Mouse (Mus musculus) ZHBTc4 (cell line): ENCODE results near the gene Zdhhc5.
"Not testable (repeated sequence)": the region's sequence is repeated elsewhere in the genome, so short reads cannot be mapped to it uniquely, and the experiment has no call there.

Experiments used
- DNase-seq: peaks from one replicate; pipeline ENCODE4 v3.0.0-alpha.2; 2011; ENCODE audit warnings: low read depth, low spot score

Gene Zdhhc5

DNA sequence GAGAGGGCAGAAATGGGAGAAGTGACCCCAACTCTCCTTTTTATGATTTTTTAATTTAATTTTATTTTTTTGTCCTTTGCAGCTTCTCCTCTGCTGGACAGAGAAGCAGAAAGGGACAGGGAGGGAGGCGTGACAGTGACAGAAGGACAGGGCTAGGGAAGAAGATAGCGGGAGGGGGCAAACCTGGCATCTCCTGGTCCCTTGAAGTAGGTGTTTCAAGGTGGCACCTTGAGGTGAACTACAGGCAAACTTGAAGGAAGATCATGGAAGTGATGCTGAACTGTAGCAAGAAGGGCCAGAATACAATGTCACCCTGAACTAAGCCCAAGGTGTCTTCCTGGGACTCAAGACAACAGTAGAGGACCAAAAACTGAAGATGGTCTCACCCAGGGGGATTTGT, 19.9 kb upstream of the Zdhhc5 start:
- DNase-seq, result no peak

DNA sequence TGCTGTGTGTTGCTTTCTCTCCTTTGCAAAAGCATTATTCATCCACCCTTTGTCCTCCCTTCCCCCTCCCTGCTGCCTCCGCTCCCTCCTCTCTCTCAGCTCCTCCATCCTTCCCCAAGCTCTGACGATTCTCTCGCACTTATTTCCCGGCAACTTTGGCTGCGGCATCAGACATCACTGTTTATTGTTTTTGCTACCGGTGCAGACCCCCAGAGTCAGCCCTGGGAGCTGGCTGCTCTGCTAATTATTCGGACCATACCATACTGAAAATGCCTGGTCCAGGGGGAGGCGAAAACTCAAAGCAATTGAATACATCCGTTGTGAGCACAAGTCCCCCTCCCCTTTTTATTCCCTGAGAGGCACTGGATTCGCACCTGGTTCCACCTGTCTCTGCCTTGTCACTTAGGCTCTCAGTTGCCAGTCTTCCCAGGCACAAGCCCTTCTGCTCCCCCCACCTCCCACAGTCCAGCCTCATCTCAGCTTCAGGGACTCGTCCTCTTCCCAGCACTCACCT, 19.4 kb upstream of the Zdhhc5 start:
- no peak for DNase-seq

DNA sequence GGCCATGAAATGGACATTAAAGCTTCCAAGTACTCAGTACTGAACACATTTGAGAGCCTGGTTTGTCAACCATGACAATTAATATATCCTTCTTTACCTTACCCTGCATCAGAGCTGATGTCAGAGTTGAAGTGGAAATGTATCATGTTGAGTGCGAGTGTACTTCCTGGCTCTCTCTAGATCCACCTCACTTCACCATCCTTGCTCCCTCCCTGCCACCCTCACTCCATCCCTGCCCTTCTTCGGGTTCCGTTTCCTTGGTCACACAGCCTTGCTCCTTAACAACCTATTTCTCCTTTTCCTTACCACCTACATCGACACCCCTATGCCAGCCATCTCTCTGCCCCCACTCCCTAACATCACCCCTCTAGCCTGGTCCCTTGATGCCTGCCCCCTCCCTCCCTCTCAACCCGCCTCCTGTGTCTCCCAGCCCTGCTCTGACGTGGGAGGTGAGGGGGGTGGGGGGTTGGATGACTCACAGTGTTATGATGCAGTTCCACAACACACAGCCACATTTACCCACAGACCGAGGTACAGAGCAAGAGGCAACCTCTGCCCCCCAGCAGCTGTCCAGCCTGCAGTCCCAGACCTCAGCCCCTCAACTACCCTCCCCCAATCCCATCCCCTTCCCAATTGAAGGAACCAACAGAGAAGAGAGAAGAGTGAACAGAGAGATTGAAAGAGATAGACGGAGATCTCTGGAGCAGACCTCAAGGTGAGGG, 18.8 kb upstream of the Zdhhc5 start, which contains the start of gene Ypel4:
TSS of gene Ypel4 (plus strand) at position 480 of the 722 bp plus-strand sequence.
- DNase-seq, result no peak

DNA sequence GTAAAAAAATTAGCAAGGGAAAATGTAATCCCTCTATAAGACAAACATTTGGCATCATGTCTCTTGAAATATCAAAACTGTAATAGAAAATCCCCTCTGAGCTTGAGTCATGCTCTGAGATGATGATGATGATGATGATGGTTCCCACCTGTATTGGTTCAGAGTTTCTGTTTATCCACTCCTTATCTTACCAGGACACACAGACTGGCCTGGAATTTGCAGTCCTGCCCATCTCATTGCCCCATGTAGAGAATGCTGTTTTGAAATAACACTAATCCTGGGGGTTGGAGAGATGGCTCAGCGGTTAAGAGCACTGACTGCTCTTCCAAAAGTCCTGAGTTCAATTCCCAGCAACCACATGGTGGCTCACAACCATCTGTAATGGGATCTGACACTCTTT, 17.4 kb upstream of the Zdhhc5 start:
- DNase-seq, result no peak

DNA sequence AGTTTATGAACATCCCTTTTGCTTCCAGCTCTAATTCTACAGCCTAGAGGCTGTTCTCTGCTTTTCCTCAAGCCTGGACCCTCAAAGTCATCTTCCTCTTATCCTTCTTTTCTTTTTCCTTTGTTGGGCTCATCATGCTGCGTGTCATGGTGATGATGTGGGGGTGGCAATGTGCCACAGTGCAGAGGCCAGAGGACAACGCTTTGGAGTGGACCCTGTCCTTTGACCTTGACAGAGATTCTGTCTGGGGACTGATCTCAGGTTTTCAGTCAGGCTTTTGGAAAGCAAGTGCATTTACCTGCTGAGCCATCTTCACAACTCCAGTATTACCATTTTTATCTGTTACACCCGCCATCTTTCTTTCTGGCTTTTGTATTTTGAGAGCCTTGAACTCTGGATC, 16.2 kb upstream of the Zdhhc5 start:
- DNase-seq, result no peak

DNA sequence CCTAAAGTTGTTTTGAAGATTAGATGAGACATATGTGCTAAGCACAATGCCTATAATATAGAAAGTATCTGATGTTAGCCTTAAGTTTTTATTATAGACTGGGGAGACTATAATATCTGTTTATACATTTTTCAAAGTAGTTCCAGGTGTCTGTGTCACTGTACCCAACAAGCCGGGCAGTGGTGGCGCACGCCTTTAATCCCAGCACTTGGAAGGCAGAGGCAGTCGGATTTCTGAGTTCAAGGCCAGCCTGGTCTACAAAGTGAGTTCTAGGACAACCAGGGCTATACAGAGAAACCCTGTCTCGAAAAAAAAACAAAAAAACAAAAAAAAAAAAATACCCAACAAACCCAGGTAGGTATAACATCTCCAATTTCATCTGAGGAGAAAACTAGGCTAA, 13.2 kb upstream of the Zdhhc5 start:
- DNase-seq, result not testable (repeated sequence)

DNA sequence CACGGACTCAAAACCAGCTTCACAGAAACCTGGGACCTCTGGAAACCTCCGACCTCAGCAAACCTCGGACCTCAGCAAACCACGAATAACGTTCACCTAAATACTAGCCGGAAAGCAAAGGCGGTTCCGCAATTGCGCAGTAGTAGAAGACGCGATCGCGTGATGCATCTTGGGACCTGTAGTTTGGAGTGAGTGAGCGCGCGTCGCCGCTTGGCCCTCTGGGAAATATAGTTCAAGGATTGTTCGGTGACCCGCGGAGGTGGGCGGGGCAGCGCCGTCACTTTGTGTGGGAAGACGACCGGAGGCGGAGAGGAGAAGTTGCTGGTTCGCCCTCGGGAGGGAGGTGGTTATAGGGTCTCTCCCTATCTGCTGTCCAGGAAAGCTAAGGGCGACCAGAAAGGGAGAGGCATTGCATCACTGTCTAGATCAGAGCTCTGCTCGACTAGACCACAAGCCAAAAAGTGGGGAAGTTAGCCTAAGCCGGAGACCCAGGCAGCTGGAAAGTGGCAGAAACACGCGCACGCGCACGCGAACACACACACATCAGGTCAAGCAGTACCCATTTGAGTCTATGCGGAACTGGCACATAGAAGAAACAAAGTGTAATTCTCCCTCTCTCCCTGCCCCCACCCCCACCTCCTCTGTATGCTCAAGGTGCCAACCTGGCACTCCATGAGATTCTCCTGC, 12.3 kb upstream of the Zdhhc5 start, which contains the start of gene Clp1:
TSS of gene Clp1 (minus strand) at position 179 of the 687 bp plus-strand sequence.
- DNase-seq, result peak; percentile 100

DNA sequence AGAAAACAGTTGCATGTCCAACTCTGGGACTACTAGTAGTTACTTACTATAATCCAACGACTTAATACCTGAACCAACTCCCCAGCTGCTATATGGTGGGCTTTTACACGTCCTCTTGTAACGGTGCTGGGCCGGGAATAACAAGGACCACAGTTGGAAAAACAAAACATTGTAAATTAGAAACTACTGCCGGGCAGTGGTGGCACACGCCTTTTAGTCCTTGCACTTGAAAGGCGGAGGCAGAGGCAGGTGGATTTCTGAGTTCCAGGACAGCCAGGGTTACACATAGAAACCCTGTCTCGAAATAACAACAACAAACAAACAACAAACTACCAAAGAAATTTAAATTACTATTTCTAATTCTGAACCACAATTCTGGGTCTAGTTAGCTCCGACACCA, 11.7 kb upstream of the Zdhhc5 start:
- DNase-seq, result no peak

DNA sequence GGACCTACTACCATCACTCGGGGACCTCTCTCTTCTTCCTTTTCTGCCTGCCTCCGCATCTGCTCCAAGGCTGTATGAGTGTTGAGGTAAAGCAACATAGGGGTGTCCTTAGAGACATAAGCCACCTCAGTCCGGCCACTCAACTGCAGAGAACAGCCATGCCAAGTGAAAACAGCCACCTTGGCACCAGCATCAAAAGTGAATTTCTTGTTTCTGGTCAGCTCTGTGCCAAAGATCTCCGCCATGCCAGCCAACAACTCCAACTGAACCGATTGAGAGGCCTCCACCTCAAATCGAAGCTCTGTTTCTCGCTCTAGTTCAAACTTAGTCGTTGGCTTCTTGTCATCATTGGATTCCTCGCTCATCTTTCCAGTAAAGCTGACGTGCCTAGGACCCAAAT, 10.8 kb upstream of the Zdhhc5 start:
- no peak for DNase-seq

DNA sequence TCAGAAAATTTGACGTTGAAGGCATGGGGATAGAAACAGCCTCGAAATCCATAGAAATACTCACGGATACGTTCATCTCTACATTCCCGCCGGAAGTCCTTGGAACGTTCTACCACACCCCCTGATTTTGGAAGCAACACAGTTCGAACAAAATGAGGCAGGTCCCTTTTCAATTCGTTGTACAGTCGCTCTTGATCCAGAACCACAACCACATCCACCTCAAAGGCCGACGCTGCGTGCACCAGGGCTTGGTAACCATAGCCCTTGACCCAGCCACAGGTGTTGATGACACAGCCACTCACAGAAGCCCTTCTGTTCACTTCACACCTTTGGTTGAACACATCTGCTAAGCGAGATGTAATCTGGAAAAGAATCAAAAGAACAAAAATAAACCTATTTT, 8.9 kb upstream of the Zdhhc5 start:
- DNase-seq, result no peak

DNA sequence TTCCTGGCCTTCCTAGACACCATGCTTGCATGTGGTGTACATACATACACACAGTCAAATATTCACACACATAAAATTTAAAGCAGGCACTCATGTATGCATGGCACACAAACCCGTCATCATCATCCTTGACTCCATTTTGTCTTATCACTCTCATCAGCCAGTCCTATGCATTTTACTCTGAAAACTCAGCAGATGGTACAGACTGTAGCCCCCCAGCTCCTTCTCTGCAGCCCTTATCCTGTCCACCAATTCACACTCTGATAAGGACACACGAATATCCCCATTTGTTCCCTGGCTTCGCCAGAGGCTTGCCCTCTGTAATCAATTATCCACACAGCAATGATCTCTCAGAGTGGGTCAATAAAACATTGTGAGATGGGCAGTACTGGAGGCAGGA, 6.2 kb upstream of the Zdhhc5 start:
- DNase-seq, result no peak

DNA sequence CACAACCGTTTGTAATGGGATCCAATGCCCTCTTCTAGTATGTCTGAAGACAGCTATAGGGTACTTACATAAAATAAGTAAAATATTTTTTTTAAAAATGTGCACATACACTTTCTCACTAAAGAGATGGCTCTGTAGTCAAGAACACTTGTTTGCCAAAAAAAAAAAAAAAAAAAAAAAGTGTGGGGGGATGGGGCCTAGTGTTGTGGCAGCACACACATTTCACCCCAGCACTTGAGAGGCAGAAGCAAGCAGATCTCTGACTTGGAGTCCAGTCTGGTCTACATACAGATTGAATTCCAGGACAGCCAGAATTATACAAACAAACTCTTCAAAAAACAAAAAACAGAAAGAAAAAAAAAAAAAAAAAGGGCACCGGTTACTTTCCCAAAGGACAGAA, 5.7 kb upstream of the Zdhhc5 start:
- DNase-seq, result no peak

DNA sequence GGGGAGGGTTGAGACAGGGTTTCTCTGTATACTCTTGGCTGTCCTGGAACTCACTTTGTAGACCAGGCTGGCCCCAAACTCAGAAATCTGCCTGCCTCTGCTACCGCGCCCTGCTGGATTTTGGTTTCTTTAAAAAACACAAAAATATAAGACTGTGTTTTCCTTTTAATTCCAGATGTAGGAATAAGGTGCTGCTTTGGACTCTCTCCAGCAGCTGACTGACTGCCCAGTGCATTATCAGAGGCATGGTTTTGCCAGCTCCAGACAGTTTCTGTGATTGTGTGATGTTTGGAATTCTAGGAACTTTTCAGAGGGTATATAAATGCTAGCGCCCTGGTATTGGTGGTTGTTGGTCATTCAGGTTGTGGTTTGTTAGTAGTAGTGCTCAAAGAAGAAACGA, 2.4 kb upstream of the Zdhhc5 start:
- DNase-seq, result no peak

DNA sequence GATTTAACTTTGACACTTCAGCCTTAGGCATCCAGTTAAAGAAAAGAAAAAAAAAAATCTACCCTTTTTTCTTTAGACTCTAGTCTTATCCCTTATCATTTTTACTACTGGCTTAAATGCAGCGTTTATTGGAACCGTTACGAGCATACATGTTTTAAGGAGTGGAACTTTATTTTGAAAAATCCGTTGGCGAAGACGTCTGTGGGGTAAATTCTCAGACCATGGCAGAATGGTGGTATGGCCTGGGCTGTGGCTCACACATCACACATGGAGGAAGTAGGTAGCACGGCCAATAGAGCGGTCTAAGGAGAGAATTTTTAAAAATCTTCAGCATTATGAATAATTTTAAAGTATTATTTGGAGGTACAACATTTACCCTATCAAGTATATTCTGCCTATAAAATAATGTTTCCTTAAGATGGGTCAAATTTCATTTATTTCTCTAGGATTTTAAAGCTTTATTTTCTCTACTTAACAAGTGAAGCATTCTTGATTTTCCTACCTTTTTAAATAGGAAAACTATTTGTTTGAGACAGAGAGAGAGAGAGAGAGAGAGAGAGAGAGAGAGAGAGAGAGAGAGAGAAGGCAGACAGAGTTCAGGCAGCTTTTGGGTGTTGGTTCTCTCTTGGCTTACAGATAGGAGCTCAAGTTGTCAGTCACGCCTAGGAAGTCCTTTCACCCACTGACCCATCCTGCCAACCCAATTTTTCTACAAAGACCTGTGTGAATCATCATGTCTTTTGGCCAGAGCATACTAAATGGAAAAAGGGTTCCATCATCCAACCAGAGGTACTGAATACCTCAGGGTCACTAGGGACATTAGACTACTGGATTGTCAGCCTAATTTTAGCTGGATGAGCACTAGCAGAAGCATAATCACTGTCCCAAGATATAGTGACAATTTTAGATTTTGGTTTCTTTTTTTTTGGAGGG, 1.7 kb upstream of the Zdhhc5 start:
- no peak for DNase-seq

DNA sequence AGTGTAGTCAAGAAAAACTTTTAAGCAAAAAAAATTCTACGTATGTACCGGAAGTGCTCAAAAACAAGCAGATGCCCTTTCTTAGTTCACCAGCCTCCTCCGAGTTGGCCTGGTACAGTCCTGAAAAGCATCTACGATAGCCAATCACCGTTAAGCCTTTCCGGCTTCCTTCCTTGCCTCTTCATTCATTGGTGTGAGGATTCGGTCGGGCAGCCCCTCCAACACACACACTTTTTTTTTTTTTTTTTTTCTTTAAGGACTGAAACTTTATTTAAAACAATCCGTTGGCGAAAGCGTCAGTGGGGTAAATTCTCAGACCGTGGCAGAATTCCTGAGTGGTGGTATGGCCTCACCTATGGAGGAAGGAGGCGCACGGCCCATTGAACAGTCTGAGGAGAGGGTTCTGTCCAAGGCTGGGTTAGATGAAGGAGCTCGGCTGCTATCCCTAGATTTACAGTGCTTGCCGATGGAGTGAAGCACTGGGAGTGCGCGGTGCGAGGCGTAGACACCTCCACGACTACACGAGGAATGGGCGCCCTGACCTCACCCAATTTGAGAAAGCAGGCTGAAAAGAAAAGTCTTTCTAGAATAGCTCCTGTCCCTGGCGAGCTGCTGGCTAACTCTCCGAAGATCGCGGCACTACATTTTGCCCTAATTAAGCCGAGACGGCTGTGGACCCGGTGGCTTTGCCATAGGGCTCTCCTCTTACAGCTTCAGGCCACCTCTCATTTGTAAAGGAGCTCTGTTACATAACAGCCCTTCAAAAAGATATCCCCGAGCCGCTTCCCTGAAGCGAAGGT, 782 bp upstream of the Zdhhc5 start:
- DNase-seq, result peak; percentile 97

DNA sequence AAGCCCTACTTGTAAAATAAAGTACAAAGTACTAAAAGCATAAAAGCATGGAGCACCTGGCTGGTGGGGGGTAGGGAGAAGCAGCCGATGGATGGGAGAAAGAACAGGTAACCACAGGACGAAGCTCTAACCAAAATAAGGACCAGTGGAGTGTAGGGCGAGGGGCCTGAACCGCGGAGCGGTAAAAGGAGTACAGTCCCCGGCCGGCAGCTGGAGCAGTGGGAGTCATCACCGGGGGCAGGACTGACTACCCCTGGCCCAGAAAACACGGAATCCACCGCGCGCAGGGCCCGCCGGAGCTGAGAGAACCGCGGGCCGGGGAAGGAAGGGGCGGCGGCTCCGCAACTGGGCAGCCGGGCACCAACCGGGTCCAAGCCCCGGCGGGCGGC, 564 bp downstream of the Zdhhc5 start:
- DNase-seq, result no peak

DNA sequence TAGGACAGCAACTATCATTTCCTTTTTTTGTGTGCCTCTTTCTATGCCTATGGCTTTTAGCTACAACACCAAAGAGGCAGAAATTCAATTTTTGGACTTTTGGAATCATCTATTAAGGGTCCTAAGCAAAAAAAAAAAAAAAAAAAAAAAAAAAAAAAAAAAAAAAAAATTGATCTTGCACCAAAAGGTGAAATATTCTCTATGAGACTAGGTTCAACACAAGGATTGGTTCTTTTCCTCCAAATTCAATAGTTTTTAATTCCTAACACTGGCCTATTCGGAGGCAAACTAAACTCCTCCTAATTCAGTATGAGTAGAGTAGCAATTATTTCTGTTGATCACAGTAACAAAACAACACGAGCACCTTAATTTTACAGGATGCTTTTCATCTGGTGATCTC, 3.1 kb downstream of the Zdhhc5 start:
- DNase-seq, result no peak

DNA sequence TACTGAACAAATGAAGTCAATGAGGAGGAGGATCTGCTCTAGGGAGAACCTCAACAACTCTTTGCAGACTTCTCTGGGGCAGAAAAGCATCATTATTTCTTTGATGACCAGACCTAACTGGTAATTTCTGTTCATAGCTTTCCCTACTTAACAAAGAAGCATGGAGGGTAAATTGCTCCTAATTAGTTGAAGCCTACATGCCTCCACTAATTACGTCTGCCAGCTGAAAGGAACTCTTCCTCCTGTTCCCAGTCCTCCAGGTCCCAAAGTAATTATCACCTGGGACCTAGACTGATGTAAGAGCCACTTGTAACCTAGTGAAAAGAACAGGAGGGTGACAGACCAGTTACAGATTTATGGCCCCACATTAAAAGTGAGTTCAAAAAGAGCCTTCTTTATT, 7.5 kb downstream of the Zdhhc5 start:
- no peak for DNase-seq

DNA sequence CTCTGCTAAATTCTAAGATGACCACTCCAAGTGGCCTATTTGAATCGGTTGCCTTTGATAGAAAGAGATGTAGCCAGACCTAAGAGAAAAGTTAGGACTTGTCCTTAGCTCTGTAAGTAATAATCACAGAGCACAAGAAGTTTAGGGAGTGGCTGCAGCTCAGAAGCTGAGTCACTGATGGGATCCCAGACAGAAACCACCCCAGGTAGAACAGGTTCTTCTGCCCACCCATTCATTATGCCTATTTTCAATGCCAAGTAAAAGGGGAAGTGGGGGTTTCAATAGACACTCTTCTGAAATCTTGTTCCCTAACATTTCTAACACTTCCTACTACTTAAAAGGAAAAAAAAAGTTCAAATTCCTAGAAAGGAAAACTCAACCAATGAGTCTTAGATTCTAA, 9.7 kb downstream of the Zdhhc5 start:
- DNase-seq, result no peak

DNA sequence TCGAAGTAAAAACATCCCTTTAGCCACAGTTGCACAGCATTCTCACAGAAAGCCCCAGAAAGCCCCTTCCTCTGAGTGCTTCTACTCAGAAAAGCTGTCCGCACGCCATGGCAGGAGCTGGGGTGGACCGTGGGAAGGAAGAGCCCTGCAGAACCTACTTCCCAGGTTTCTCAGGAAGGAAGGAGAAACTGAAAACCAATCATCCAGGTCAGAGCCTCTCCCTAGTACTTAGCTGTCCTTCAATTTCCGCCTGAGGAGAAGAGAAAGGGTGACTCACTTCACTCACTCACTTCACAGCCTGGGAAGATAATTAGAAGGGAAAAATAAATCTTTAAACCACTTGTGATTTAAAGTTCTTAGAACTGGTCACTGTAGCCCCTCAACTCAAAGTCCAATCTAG, 10.7 kb downstream of the Zdhhc5 start:
- DNase-seq, result no peak

DNA sequence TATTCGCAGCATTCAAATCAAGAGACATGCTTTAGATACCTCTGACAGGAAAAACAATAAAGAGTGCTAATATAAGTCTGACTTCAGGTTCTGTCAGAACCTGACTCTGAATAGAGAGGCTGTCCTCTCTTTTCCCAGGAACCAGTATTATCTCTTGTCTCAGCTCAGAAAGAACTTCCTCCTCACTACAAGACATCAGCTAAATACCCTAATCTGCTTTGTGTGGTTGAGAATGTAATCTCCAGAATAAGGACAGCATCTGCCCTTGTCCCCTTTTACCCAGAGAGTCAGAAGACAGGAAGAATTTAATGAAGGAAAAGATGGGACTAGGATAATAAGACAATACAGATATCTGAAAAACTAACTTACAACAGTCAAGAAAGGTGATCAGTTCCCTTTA, 11.5 kb downstream of the Zdhhc5 start:
- no peak for DNase-seq
